Mouse (Mus musculus) embryo, embryonic 10.5 days (tissue): Measurements from ENCODE around the gene Armc10.
"Not testable (repeated sequence)": the region's sequence is repeated elsewhere in the genome, so short reads cannot be mapped to it uniquely, and the experiment has no call there.

ENCODE experiments used
- DNase-seq: peaks from one replicate; pipeline ENCODE4 v3.0.0-alpha.2; 2015; ENCODE audit warnings: low spot score

The Armc10 gene

DNA sequence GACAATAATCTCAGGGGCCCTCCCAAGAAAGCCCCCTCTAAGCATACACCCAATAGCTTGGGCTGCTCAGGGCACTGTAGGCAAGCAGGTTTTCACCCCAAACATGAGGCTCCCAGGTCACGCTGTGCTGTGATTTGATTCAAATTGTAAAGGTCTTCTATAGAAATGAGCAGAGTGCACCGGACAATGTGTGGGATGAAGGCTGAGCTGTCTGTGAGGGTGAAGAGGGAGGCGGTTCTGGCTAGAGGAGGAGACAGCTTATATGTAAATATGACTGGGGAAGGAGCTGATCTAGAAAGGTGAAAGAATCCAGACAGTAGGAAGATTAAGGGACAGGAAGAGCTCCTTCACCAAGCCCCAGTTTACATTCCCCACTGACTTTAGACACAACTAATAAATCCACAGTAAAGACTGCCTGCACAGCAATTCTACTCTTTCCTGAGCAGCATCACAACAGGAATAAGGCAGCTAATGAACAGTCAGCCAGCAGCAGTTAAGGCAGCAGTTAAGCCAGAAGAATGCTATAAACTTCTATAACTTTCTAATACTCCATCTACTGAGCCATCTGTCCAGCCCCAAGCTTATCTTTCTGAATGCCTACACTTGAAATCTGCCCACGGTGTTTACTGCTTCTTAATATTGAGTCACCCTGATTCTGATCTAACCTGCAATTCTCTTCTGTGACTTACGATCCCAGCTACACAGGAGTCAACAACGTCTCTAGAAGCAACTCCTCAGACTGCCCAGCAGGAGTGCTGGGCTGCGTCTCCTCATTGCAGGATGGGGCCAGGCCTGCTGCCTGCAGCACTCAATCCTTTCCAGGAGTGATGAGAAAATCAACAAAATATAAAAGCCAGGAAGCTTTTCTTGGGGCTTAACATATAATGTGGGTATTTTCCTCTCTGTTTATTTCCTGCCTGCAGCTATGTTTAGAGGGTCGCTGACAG lies 21.9 kb downstream of the Armc10 start:
- no peak for DNase-seq

DNA sequence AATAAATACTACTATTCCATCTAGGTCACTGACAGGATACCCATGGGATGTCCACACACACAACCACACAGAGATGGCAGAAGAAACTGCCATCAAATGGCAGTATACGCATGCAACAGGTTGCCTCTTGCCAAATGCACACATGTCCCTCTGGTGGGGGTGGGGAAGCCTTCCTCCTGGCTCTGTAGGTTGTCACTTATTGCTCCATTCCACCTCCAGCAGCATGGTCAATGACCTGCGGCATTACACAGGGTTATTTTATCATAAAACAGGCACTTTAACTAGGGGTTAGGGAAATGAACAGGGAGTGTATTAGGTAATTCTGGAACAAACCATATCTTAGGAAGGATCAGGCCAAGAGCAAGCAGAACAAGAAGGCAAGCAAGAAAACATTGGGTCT lies 23.7 kb downstream of the Armc10 start:
- no peak for DNase-seq

DNA sequence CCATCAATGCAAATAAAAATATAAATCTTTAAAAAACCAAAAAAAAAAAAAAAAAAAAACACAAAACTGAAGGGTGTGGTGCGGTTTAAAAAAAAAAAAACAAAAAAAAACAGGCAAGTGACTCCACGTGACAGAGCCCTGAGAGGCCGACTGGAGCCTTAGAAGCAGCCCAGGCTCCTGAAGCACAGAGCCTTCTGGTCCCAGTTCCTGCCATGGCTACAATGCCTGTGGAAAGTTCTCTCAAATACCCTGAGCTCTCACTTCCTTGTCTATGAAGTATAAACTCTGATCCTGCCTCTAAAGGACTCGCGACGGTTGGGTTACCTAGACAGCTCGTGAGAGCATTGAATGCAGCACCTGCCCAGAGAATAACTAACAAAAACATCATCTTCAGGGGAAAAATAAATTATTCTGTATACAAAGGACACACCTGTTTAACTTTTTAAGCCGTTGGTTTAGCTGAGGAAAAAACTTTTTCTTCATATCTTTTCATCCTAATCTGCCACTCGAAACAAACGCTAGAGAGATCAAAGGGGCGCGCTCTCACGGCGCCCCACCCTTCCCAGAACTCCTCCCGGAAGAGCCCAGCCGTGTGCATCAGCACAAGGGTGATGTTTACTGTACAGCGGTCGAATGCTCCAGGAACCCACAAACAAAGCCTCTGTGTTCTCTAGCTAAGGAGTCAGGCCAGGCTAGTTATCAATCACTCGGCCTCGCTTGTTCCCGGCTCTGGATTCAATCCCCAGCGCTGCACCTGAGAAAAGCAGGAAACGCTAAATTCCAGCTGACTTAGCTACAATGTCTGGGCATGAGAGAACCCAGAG lies 27.4 kb downstream of the Armc10 start:
- peak; percentile 58 for DNase-seq

DNA sequence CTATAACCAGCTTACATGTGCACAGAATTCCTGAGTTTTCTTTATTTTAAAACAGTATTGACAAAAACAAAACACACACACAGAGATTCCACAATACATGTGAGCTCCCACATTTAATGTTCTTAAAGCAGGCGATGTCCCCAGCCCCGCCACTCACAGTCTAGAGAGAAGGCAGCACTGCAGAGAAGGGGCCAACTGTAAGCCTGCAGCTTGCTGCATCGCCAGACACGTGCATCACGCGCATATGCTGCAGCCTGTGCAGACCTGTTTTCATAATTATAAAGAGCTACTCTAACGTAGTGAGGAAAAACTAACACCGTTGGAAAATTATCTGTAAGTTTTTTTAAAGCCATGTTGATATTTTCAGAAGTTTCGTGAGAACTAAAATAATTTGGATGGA lies 28.1 kb downstream of the Armc10 start:
- DNase-seq, result no peak

DNA sequence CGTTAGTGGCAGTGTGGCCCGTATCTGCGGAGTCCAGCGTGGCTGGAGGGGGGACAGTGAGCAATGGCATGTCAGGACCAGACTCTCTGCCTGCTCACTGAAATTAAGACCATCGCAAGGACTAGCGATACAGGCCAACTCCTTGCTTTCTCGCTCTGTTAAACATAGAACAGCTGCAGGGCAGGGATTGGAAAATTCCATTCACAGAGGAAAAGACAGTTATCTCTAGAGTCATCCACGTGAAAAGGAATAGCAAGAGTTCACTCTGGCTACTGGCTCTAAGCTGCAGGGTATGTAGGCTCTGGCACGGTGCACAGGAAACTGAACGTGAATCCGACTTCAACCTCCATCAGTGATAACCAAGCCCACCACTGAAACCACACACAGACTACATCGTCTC lies 29.4 kb downstream of the Armc10 start:
- no peak for DNase-seq

DNA sequence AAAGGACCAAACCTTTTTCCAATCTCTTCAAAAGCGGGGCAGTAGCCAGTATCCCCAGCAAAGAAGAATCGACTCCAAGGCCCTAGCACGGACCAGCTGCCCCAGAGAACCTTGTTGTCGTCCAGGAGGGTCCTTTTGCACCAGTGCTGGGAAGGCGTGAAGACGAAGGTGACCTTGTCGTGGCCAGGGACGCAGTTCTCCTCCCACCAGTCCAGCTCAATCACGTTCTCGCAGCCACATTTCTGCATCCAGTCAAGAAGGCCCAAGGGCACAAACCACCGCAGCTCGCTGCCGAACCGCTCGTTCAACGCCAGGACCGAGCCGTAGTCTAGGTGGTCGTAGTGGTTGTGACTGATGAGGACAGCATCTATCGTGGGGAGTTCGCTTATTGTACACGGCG lies 29.9 kb downstream of the Armc10 start:
- no peak for DNase-seq

DNA sequence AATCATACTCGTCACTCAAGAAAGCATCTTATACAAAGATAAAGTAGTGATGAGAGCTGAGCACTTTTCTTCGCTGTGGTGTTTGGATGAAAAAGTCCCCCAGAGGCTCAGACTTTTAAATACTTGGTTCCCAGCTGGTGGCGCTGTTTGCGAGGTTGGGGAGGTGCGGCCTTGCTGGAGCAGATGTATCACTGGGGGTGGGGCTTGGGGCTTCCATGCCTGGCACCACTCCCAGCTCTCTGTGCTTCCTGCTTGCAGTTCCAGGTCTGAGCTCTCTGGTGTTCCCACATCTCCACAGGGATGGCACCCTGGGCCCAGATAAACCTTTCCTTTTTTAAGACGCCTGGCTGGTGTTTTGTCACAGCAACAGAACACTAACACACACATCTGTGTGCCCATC lies 32.3 kb downstream of the Armc10 start:
- DNase-seq, result no peak

DNA sequence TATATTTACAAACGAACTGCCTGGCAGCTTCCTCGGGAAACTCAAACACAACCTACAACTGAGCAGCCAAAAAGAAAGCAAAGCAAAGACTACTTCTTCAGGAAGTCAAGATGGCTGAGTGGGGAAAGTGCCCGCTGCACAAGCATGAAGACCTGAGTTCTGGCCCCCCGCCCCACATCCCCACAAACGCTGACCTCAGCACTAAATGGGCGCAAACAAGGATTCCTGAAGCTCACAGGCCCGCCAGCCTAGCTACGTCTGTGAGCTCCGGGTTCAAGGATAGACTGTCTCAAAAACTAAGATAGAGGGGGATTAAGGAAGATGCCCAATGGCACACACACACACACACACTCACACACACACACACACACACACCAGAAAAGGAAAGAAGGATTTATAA lies 32.8 kb downstream of the Armc10 start:
- DNase-seq, result no peak

DNA sequence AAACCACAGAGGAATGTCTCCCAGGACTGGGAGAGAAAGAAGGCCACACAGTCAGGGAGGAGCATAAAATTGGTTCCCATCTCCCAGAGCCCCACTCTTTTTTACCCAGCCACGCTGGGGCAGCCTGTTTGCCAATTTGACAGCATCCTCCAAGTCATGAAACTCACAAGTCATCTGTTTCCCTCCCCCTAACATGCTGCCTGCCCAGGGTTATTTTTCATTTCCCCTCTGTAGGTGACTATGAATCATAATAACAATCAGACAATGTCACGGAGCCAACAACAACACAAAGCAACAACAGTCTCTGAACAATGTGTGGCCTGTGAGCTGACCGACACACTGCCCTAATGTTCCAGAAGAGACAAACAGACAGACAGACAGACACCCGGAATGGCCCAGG lies 34.4 kb downstream of the Armc10 start:
- DNase-seq, result no peak

DNA sequence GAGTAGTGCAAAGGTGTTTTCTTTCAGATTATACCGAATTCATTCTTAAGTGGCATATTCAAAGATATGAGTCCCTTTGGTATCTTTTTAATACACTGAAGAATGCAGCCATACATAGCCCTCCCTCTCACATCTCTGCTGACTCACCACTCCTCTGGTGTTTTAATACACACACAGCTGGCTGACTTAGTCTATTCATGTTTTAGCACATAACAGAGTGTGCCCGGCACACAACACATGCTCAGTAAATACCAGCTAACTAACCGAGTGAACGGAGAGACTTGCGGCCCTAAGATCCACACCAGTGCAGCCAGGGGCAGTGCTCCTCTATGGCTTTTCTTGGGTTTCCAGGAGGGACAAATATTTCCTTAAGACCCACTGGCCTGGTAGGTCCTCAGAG lies 35.3 kb downstream of the Armc10 start:
- DNase-seq, result no peak

DNA sequence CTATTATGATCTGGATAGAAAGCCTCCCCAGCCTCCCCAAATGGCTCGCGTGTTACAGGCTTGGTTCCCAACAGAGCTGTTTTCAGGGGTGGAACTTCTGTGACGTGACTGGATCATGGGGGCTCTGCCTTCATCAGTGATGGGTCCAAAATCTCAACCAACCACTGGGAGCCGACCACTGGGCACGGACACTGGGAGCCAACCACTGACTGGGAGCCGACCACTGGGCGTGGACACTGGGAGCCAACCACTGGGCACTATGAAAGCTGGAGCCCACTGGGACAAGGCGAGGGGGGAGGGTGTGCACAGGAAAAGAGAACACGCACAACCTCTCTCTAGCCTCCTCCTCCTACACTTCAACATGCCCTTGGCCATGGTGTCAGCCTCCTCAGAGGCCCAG lies 38.2 kb downstream of the Armc10 start:
- DNase-seq, result no peak

DNA sequence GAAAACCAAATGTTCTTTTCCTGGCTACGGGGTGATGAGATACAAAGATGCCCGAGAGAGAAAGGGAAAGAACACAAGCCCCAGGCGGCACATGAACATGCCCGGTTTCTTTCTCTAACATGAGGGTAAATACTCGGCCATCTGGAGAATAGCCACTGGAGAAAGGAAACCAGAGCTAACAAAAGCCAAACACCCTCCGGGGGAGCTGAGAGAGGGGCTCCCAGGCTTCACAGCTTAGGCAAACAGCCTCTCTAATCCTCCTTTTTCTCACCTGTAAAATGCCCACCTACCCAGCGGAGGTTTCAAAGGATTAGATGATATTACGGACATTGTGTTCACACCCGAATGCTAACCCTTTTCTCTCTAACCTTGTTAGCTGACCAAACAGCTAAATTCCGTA lies 39.4 kb downstream of the Armc10 start:
- DNase-seq, result peak; percentile 14

DNA sequence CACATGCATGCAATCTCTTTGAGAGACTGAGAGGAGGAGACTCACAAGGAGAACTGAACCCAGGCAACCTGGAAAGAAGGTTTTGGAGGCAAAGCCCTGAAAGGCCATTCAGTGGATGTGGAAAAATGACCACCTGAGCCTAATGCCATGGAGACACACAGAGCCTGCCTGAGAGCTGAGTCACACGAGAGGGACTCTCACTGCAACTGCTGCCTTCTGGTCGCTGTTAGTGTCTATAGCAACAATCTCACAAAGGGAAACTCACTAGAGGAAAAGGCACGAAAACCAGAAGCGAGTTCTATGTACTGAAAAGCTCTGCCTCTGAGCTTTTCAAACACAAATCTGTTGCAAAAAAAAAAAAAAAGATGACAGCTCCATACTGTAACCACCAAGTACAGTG lies 41.4 kb downstream of the Armc10 start:
- no peak for DNase-seq

DNA sequence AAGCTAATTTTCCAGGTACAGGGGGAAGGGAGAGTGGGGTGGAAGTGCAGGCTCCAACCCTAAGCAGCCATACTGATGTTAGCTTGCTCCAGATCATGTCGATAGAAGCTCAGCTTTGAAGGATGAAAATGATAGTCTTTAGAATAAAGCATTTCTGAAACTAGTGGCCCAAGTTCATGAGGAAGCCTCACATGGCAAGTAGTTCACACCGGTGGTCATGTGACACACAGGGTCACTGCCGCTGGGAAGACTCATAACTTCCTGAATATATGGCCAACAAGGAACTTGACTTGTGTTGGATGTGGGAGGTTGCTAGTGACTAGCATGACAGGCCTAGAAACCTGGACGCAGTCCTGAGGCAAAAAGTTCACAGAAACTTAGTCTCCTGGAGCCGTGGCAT lies 46.6 kb downstream of the Armc10 start:
- no peak for DNase-seq

DNA sequence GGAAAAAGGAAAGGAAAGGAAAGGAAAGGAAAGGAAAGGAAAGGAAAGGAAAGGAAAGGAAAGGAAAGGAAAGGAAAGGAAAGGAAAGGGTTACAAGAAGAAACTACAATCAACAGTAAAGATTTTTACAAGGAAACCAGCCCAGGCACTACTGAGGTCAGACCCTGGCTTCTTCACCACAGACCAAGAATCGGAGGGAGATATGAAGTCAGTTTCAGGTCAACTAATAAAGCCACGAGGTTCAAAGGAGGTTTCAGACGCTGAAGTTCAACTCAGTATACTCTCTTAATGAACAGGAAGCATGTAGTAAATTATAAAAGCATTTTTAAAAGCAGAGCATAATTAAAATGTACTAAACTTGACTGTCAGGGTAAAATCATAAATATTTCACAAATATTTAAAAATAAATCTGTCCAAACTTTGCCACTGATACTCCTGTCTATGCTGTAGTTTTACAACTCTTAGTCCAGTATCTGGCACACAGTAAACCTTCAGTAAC lies 47.8 kb downstream of the Armc10 start:
- DNase-seq, result no peak

DNA sequence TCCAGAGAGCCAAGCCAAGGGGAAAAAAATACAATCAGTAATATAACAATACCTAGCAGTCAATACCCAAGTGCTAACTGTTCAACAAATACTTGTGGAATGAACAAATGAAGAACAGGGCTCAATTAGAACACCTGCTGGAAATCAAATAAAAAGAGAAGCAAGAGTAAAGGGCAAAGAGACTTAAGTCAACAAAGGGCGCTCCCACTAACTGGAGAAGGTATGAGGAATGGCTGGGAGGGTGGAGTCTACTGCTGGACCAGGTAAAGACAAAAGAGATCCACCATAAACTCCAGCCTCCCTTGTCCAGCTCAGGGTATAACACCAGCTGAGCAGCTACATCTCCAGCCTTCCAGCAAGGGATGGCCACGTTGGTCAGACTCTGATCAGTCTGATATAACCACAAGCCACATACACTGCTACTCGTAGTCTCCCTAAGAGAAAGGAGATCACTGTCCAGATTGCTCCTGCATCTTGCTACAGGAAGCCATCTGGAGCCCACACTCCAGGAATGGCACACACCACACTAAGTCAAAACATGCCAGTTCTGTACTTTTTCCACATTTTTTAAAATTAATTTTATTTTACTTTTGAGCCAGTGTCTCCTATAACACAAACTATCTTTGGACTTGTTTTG lies 49.4 kb downstream of the Armc10 start:
- DNase-seq, result no peak

DNA sequence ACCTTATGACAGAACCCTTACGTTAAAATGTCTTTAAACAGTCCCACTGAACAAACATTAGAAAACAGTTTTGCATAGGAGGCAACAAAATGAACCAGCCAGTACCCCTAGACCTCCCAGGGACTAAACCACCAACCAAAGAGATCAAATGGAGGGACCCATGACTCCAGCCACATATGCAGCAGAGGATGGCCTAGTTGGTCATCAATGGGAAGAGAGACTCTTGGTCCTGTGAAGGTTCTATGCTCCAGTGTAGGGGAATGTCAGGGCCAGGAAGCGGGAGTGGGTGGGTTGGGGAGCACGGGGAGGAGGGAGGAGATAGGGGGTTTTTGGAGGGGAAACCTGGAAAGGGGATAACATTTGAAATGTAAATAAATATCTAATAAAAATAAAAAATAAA lies 53.9 kb downstream of the Armc10 start:
- not testable (repeated sequence) for DNase-seq

DNA sequence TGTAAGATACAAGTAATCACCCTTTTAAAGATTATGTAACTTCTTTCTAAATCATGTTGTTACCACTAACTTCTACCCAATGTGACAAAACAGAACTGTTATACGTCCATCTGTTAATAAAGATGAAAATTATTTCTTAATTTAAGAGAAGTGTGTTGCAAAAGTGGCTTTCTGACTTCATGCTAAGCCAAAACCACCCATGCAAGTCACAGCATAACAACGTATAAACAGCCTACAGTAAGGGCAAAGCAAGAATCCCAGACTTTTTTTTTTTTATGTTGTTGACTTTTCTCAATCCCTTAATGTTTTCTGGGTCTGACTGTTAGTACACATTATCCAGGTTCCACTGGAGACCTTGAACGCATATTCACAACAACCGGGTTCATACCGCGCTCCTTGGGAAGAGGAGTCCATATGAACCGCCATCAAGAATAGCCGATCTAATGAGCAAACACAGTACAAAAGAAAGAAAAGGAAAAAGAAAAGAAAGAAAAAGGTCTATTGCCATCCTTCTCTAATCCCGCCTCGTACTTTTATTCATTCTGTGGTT lies 54.7 kb downstream of the Armc10 start:
- peak; percentile 31 for DNase-seq

DNA sequence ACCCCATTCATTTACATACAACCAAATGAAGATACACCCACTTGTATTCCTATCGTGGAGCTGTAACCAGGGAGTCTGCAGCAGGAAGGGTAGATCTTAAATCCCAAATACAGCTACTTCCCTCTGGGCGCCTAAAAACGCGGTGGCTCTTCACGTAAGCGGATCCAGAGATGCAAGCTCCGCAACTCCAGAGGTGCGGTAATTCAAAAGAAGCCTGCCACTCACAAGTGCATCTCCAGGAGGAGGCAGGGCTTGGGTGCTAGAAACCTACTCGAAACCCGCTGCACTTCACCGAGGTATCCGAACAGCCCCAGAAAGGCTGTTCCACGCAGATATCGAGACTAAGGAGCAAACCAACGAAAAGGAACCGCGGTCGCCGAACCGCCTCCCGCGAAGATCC lies 55.3 kb downstream of the Armc10 start:
- no peak for DNase-seq

DNA sequence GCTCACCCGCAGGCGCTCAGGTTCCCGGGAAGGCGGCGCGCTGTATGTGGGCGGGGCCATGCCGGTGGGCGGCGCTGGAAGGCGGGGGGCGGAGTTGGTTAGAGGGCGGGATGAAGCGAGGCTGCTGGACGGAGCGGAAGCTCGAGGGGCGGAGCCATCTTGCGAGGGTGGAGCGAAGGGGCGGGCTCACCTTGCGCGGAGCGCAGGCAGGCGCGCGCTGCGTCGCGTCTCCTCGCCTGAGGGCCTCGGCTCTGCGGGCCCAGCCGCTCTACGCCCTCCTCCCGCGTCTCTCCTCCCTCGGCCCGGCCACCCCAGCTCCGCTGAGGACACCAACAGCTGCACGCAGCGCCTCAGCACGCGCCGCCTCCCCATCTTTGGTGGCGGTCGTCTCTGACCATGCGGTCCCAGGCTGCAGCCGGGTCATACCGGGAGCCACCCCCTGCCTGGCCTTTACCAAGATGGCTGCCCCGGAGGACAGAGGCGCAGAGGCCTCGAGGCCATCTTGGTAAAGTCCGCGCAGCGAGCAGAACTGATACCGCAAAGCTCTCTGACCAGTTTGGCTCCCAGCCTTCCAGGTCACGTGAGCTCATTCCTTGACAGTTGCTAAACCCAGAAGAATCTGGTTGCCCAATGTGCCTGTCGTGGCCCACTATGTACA lies 55.9 kb downstream of the Armc10 start, which contains the start of gene Napepld:
Gene Napepld (minus strand): TSS at position 46 of the 658 bp plus-strand sequence.
- peak; percentile 97 for DNase-seq

DNA sequence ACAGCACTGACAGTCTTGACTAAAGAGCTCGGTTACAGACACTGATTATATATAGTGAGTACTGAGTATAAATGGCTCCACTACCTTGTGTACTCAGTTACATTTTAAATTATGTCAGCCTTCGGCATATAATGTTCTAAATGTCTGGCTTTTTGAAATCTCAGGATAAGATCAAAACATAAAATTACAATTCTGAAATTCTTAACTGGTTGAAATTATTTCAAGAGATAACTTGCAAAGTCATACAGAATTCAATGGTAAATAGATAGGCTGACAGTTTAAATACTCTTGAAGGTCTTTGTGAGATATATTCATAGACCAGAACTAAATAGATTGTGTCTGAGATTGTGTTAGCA lies 56.4 kb downstream of the Armc10 start:
- no peak for DNase-seq
